Mouse (Mus musculus) heart, embryonic 16.5 days (tissue): ENCODE results near the gene Bspry. TPM values are rescaled to one million over a fixed set of nuclear protein-coding genes. Genes with fewer than 3 reads are reported as not detected.
"Not testable (repeated sequence)": the region's sequence is repeated elsewhere in the genome, so short reads cannot be mapped to it uniquely, and the experiment has no call there.

Source experiments
- ATAC-seq: fragments of 200-750 bp; cut with Nextera tagmentation; replicated peaks from 2 replicates; pipeline ENCODE4 v1.8.0; 2017; ENCODE audit warnings: moderate number of reproducible peaks; ENCODE audit not compliant: insufficient read depth, low FRiP score; ENCODE audit errors: extremely low read depth
- H3K27ac ChIP-seq: fragments of 300-500 bp; sonication (generic); 2 replicates; pipeline ENCODE4 v1.5.1; 2014; ENCODE audit warnings: mild to moderate bottlenecking, low read length, control low read depth, moderate library complexity
- H3K27me3 ChIP-seq: fragments of 300-500 bp; sonication (generic); 2 replicates; pipeline ENCODE4 v1.6.1; 2014; ENCODE audit warnings: low read length, mixed read lengths; ENCODE audit not compliant: control insufficient read depth, insufficient read depth
- H3K36me3 ChIP-seq: fragments of 300-500 bp; sonication (generic); 2 replicates; pipeline ENCODE4 v1.6.1; 2014; ENCODE audit not compliant: control insufficient read depth, insufficient read depth
- H3K4me1 ChIP-seq: fragments of 300-500 bp; sonication (generic); 2 replicates; pipeline ENCODE4 v1.6.1; 2014; ENCODE audit warnings: low read length, mixed read lengths; ENCODE audit not compliant: control insufficient read depth, insufficient read depth
- H3K4me2 ChIP-seq: fragments of 300-500 bp; sonication (generic); 2 replicates; pipeline ENCODE4 v1.6.1; 2014; ENCODE audit warnings: low read depth, mild to moderate bottlenecking, control low read depth, low read length
- H3K4me3 ChIP-seq: fragments of 300-500 bp; sonication (generic); 2 replicates; pipeline ENCODE4 v1.5.1; 2014; ENCODE audit warnings: mild to moderate bottlenecking, control low read depth, low read length
- H3K9ac ChIP-seq: fragments of 300-500 bp; sonication (generic); 2 replicates; pipeline ENCODE4 v1.6.1; 2014; ENCODE audit warnings: low read length, control low read depth
- H3K9me3 ChIP-seq: fragments of 300-500 bp; sonication (generic); replicated peaks from 2 replicates; pipeline ENCODE4 v1.6.1; 2016; ENCODE audit warnings: low read length; ENCODE audit not compliant: control insufficient read depth
- WGBS: fragments of 180-500 bp; shearing (Covaris S2); extraction: QIAGEN DNeasy Blood & Tissue Kit; methylation state at CpG from one replicate; pipeline ENCODE4 v1.1.7; 2014; 5-methylcytosine and 5-hydroxymethylcytosine counted together
- polyA plus RNA-seq: library from polyadenylated mRNA; unstranded; fragments of >200 nt; fragmentation: Nextera tagmentation; extraction: Ambion mirVana; gene quantifications from 2 replicates; pipeline ENCODE4 v1.2.1, GENCODE M21; 2015

The Bspry gene
- polyA plus RNA-seq, 1 experiment from 2014 or later = 3.4 TPM

- H3K27ac ChIP-seq = no peak overlapping the region
- H3K9ac ChIP-seq = no peak overlapping the region
- no peak overlapping the region for H3K4me3 ChIP-seq
- H3K4me1 ChIP-seq = peaks cover 9% of the 10 kb centered on the region
- 86% methylated on average over 6 of the region's 6 CpGs for WGBS
- H3K36me3 ChIP-seq = no peaks in the 10 kb centered on the region
- H3K4me2 ChIP-seq = no peak overlapping the region
- no peaks in the 10 kb centered on the region for H3K27me3 ChIP-seq
- H3K9me3 ChIP-seq = no peaks in the 10 kb centered on the region
- no peak for ATAC-seq
These were observed 4.1 kb upstream of the Bspry start for GRCm38 (mm10) chr4:62475793-62476192.

GRCm38 (mm10) chr4:62477542-62478244 lies 2.2 kb upstream of the Bspry start:
- 70% methylated on average over 6 of the region's 6 CpGs for WGBS
- H3K36me3 ChIP-seq = no peaks in the 10 kb centered on the region
- H3K27me3 ChIP-seq = no peaks in the 10 kb centered on the region
- peaks cover 9% of the 10 kb centered on the region for H3K4me1 ChIP-seq
- H3K9me3 ChIP-seq = no peaks in the 10 kb centered on the region
- ATAC-seq = no peak
- no peak overlapping the region for H3K4me3 ChIP-seq
- no peak overlapping the region for H3K9ac ChIP-seq
- no peak overlapping the region for H3K27ac ChIP-seq
- no peak overlapping the region for H3K4me2 ChIP-seq

DNA sequence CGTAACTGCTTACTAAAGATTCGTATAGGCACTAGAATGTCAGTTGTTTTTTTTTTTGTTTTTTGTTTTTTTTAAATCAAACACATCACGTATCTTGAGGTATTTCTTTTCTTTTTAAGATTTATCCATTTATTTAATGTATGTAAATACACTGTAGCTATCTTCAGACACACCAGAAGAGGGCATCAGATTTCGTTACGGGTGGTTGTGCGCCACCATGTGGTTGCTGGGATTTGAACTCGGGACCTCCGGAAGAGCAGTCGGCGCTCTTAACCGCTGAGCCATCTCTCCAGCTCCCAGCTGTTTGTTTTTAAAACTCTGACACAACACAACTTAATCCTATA lies 288 bp upstream of the Bspry start:
- H3K9ac ChIP-seq = peak overlapping the region; percentile 61
- 14% methylated on average over 11 of the region's 11 CpGs for WGBS

DNA sequence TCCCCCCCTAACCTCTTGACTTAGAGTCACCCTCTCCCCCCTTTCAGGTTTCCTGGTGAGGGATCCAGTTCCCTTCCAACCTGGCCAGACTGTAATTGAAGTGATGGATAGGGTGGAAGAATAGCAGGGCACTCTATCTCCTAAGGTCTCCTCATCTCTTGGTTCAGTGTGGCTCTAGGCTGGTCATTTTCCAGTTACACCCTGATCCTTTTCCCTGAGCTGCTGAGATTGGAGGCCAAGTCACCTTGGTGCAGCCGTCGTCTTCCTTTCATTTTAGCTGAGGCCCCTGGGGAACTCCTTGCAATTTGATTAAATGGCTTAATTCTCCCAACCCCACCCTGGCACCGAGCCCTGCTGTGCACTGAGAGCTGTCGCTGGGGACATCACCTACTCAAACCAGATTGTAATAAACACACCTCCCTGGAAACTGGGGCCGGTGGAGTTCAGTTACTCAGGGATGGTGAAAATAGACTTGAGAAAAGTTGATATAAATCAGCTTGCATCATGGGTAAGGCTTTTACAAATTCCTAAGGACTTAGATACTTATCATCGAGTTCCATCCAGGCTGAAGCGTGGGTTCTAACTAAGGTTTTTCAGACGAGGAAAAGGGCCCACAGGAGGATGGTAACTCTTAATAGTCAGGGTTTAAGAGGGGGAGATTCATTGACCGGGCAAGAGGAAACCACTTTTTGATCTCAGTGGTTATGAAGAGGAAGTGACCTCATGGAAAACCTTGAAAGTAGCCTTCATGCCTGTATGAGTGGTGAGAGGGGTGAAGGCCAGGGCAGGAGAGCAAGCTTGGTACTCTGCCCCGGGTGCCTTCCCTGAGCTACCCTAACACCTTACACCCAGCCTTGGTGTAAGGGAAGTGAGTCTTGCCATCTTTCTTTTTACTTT lies 1.1 kb downstream of the Bspry start:
- peaks cover 9% of the 10 kb centered on the region for H3K4me1 ChIP-seq
- H3K9ac ChIP-seq = no peak overlapping the region
- no peak overlapping the region; the same call in 1 of the 2 replicates for H3K4me3 ChIP-seq
- ATAC-seq = no peak
- no peaks in the 10 kb centered on the region for H3K9me3 ChIP-seq
- 37% methylated on average over 10 of the region's 10 CpGs for WGBS
- H3K27me3 ChIP-seq = no peaks in the 10 kb centered on the region
- no peaks in the 10 kb centered on the region for H3K36me3 ChIP-seq
- no peak overlapping the region for H3K4me2 ChIP-seq
- H3K27ac ChIP-seq = no peak overlapping the region

More for the DNA sequence above, 288 bp upstream of the Bspry start:
- peak overlapping the region; percentile 56 for H3K4me3 ChIP-seq
- not testable (repeated sequence) for H3K27me3 ChIP-seq, H3K27ac ChIP-seq, H3K9me3 ChIP-seq, ATAC-seq, H3K36me3 ChIP-seq, H3K4me1 ChIP-seq
- H3K4me2 ChIP-seq = peak overlapping the region; percentile 90

GRCm38 (mm10) chr4:62484928-62485327 lies 5.1 kb downstream of the Bspry start:
- Histone ChIP-seq H3K9ac (no peak overlapping the region), H3K36me3 (no peaks in the 10 kb centered on the region), H3K27ac (no peak overlapping the region), H3K27me3 (no peaks in the 10 kb centered on the region), H3K9me3 (no peaks in the 10 kb centered on the region), H3K4me1 (peaks cover 2% of the 10 kb centered on the region), H3K4me2 (no peak overlapping the region), H3K4me3 (no peak overlapping the region)
- ATAC-seq = no peak
- 75% methylated on average over 3 of the region's 3 CpGs for WGBS

- ATAC-seq = no peak
- WGBS = 71% methylated on average over 8 of the region's 8 CpGs
- Histone ChIP-seq H3K36me3 (no peaks in the 10 kb centered on the region), H3K9ac (no peak overlapping the region), H3K27me3 (no peaks in the 10 kb centered on the region), H3K9me3 (no peaks in the 10 kb centered on the region), H3K4me3 (no peak overlapping the region), H3K4me2 (no peak overlapping the region), H3K27ac (no peak overlapping the region), H3K4me1 (no peaks in the 10 kb centered on the region)
These were observed 5.8 kb downstream of the Bspry start for GRCm38 (mm10) chr4:62485450-62486161.

- no peak overlapping the region for H3K4me3 ChIP-seq
- H3K4me2 ChIP-seq = no peak overlapping the region
- no peaks in the 10 kb centered on the region for H3K4me1 ChIP-seq
- no peak for ATAC-seq
- no peak overlapping the region for H3K27ac ChIP-seq
- no peaks in the 10 kb centered on the region for H3K36me3 ChIP-seq
- H3K27me3 ChIP-seq = no peaks in the 10 kb centered on the region
- 86% methylated on average over 15 of the region's 15 CpGs for WGBS
- H3K9ac ChIP-seq = no peak overlapping the region
- no peaks in the 10 kb centered on the region for H3K9me3 ChIP-seq
These were observed 6.4 kb downstream of the Bspry start for GRCm38 (mm10) chr4:62486162-62486696.

GRCm38 (mm10) chr4:62487172-62487571 lies 7.3 kb downstream of the Bspry start:
- no peak overlapping the region for H3K4me2 ChIP-seq
- H3K4me1 ChIP-seq = no peaks in the 10 kb centered on the region
- H3K27ac ChIP-seq = no peak overlapping the region
- WGBS = 88% methylated on average over 5 of the region's 5 CpGs
- no peaks in the 10 kb centered on the region for H3K27me3 ChIP-seq
- H3K9me3 ChIP-seq = no peaks in the 10 kb centered on the region
- no peaks in the 10 kb centered on the region for H3K36me3 ChIP-seq
- no peak overlapping the region for H3K9ac ChIP-seq
- no peak for ATAC-seq
- H3K4me3 ChIP-seq = no peak overlapping the region
